Mouse (Mus musculus): ENCODE results near the gene Echs1. TPM values are rescaled to one million over a fixed set of nuclear protein-coding genes. Genes with fewer than 3 reads are reported as not detected.
A peak's percentile ranks its signal among the peaks of the same experiment; 100 is the strongest.

Gene Echs1
- polyA plus RNA-seq, 1 experiment from 2014 or later = 162 TPM

- 9% methylated on average over 11 of the region's 11 CpGs for WGBS
Measured at GRCm38 (mm10) chr7:140062307-140062706, 54.0 kb downstream of the Echs1 start.

GRCm38 (mm10) chr7:140061832-140062130, 54.5 kb downstream of the Echs1 start:
- Histone ChIP-seq H3K4me2 (ENCODE audit: low read depth) (peak overlapping the region; percentile 68), H3K27ac (ENCODE audit: low read depth, low read length) (peak overlapping the region; percentile 77), H3K4me3 (ENCODE audit: low read depth, low read length) (no peak overlapping the region; the same call in 1 of the 2 replicates), H3K36me3 (ENCODE audit: control insufficient read depth, insufficient read depth, low read length) (no peaks in the 10 kb centered on the region), H3K9me3 (ENCODE audit: control insufficient read depth, low read length) (no peaks in the 10 kb centered on the region), H3K4me1 (ENCODE audit: control insufficient read depth, insufficient read depth, low read length) (peaks cover 45% of the 10 kb centered on the region), H3K27me3 (ENCODE audit: control insufficient read depth, insufficient read depth, low read length) (0 out of 2 replicates have a peak, but pooled peaks cover 5% of the 10 kb centered on the region), H3K9ac (ENCODE audit: low read length) (peak overlapping the region; percentile 52; the same call in 1 of the 2 replicates)
- DNase-seq (ENCODE audit: low spot score) (no peak), ATAC-seq (ENCODE audit: insufficient read depth, low FRiP score, low TSS enrichment) (no peak; the same call in 1 of the 2 replicates)
- WGBS = under 1% methylated on average over 6 of the region's 6 CpGs

More at GRCm38 (mm10) chr7:140062307-140062706, 54.0 kb downstream of the Echs1 start:
- Histone ChIP-seq H3K9me3 (ENCODE audit: control insufficient read depth, low read length) (no peaks in the 10 kb centered on the region), H3K9ac (ENCODE audit: low read length) (no peak overlapping the region), H3K4me3 (ENCODE audit: low read depth, low read length) (no peak overlapping the region), H3K4me1 (ENCODE audit: control insufficient read depth, insufficient read depth, low read length) (peaks cover 40% of the 10 kb centered on the region), H3K27ac (ENCODE audit: low read depth, low read length) (peak overlapping the region; percentile 77), H3K4me2 (ENCODE audit: low read depth) (peak overlapping the region; percentile 19; the same call in 1 of the 2 replicates), H3K36me3 (ENCODE audit: control insufficient read depth, insufficient read depth, low read length) (no peaks in the 10 kb centered on the region), H3K27me3 (ENCODE audit: control insufficient read depth, insufficient read depth, low read length) (0 out of 2 replicates have a peak, but pooled peaks cover 5% of the 10 kb centered on the region)
- ATAC-seq (ENCODE audit: insufficient read depth, low FRiP score, low TSS enrichment) = no peak
- peak; percentile 77 for DNase-seq (ENCODE audit: low spot score)

GRCm38 (mm10) chr7:140060936-140061831, 55.1 kb downstream of the Echs1 start:
- peak overlapping the region; percentile 77 for H3K27ac ChIP-seq (ENCODE audit: low read depth, low read length)
- WGBS = under 1% methylated on average over 47 of the region's 47 CpGs
- peak overlapping the region; percentile 52 for H3K9ac ChIP-seq (ENCODE audit: low read length)
- DNase-seq (ENCODE audit: low spot score) = peak; percentile 92
- H3K4me1 ChIP-seq (ENCODE audit: control insufficient read depth, insufficient read depth, low read length) = peaks cover 46% of the 10 kb centered on the region
- H3K4me3 ChIP-seq (ENCODE audit: low read depth, low read length) = peak overlapping the region; percentile 28
- peak overlapping the region; percentile 68 for H3K4me2 ChIP-seq (ENCODE audit: low read depth)
- 0 out of 2 replicates have a peak, but pooled peaks cover 5% of the 10 kb centered on the region for H3K27me3 ChIP-seq (ENCODE audit: control insufficient read depth, insufficient read depth, low read length)
- ATAC-seq (ENCODE audit: insufficient read depth, low FRiP score, low TSS enrichment) = peak; percentile 65
- H3K9me3 ChIP-seq (ENCODE audit: control insufficient read depth, low read length) = no peaks in the 10 kb centered on the region
- H3K36me3 ChIP-seq (ENCODE audit: control insufficient read depth, insufficient read depth, low read length) = no peaks in the 10 kb centered on the region

GRCm38 (mm10) chr7:140059601-140060000, 56.7 kb downstream of the Echs1 start:
- 16% methylated on average over 4 of the region's 4 CpGs for WGBS
- Histone ChIP-seq H3K4me3 (ENCODE audit: low read depth, low read length) (no peak overlapping the region), H3K9me3 (ENCODE audit: control insufficient read depth, low read length) (no peaks in the 10 kb centered on the region), H3K27me3 (ENCODE audit: control insufficient read depth, insufficient read depth, low read length) (0 out of 2 replicates have a peak, but pooled peaks cover 5% of the 10 kb centered on the region), H3K4me2 (ENCODE audit: low read depth) (peak overlapping the region; percentile 24), H3K36me3 (ENCODE audit: control insufficient read depth, insufficient read depth, low read length) (no peaks in the 10 kb centered on the region), H3K4me1 (ENCODE audit: control insufficient read depth, insufficient read depth, low read length) (peaks cover 46% of the 10 kb centered on the region), H3K27ac (ENCODE audit: low read depth, low read length) (0 out of 2 replicates have a peak overlapping the region, but pooled peaks have one; percentile 39), H3K9ac (ENCODE audit: low read length) (no peak overlapping the region; the same call in 1 of the 2 replicates)
- ATAC-seq (ENCODE audit: insufficient read depth, low FRiP score, low TSS enrichment) (no peak), DNase-seq (ENCODE audit: low spot score) (no peak)

GRCm38 (mm10) chr7:140058528-140058927, 57.7 kb downstream of the Echs1 start:
- no peak for ATAC-seq (ENCODE audit: insufficient read depth, low FRiP score, low TSS enrichment)
- 0 out of 2 replicates have a peak, but pooled peaks cover 5% of the 10 kb centered on the region for H3K27me3 ChIP-seq (ENCODE audit: control insufficient read depth, insufficient read depth, low read length)
- peak overlapping the region; percentile 62 for H3K9ac ChIP-seq (ENCODE audit: low read length)
- H3K4me3 ChIP-seq (ENCODE audit: low read depth, low read length) = peak overlapping the region; percentile 34
- WGBS = 8% methylated on average over 7 of the region's 7 CpGs
- H3K4me1 ChIP-seq (ENCODE audit: control insufficient read depth, insufficient read depth, low read length) = peaks cover 46% of the 10 kb centered on the region
- H3K36me3 ChIP-seq (ENCODE audit: control insufficient read depth, insufficient read depth, low read length) = no peaks in the 10 kb centered on the region
- H3K27ac ChIP-seq (ENCODE audit: low read depth, low read length) = peak overlapping the region; percentile 98
- H3K9me3 ChIP-seq (ENCODE audit: control insufficient read depth, low read length) = no peaks in the 10 kb centered on the region
- no peak for DNase-seq (ENCODE audit: low spot score)
- H3K4me2 ChIP-seq (ENCODE audit: low read depth) = peak overlapping the region; percentile 67

- peak overlapping the region; percentile 67 for H3K4me2 ChIP-seq (ENCODE audit: low read depth)
- H3K36me3 ChIP-seq (ENCODE audit: control insufficient read depth, insufficient read depth, low read length) = no peaks in the 10 kb centered on the region
- WGBS = 2% methylated on average over 53 of the region's 53 CpGs
- DNase-seq (ENCODE audit: low spot score) (peak; percentile 94), ATAC-seq (ENCODE audit: insufficient read depth, low FRiP score, low TSS enrichment) (peak; percentile 75)
- no peaks in the 10 kb centered on the region for H3K9me3 ChIP-seq (ENCODE audit: control insufficient read depth, low read length)
- H3K27ac ChIP-seq (ENCODE audit: low read depth, low read length) = peak overlapping the region; percentile 98
- 0 out of 2 replicates have a peak, but pooled peaks cover 5% of the 10 kb centered on the region for H3K27me3 ChIP-seq (ENCODE audit: control insufficient read depth, insufficient read depth, low read length)
- H3K4me1 ChIP-seq (ENCODE audit: control insufficient read depth, insufficient read depth, low read length) = peaks cover 46% of the 10 kb centered on the region
- H3K9ac ChIP-seq (ENCODE audit: low read length) = peak overlapping the region; percentile 62
- peak overlapping the region; percentile 34 for H3K4me3 ChIP-seq (ENCODE audit: low read depth, low read length)
Measured at GRCm38 (mm10) chr7:140057413-140058407, 58.6 kb downstream of the Echs1 start.

Other genes with a start within 250 kb of the Echs1 start
- 1.2 TPM in 2 replicates for gene Kndc1, start 221.8 kb downstream of the Echs1 start, polyA plus RNA-seq (2014; fragmentation: Nextera tagmentation; extraction: Ambion mirVana)
- not detected in 2 replicates for gene Utf1, start 172.7 kb downstream of the Echs1 start, polyA plus RNA-seq (2014; fragmentation: Nextera tagmentation; extraction: Ambion mirVana)
- gene 6430531B16Rik, start 137.7 kb downstream of the Echs1 start, polyA plus RNA-seq (2014; fragmentation: Nextera tagmentation; extraction: Ambion mirVana) = 0.51 TPM in 1 of 2 replicates, not detected in the other
- gene Adam8, start 123.9 kb downstream of the Echs1 start, polyA plus RNA-seq (2014; fragmentation: Nextera tagmentation; extraction: Ambion mirVana) = 2.0 and 3.0 TPM in 2 replicates
- gene Zfp511, start 80.1 kb downstream of the Echs1 start, polyA plus RNA-seq (2014; fragmentation: Nextera tagmentation; extraction: Ambion mirVana) = 39.6 and 47.7 TPM in 2 replicates
- 73.9 and 83.4 TPM in 2 replicates for gene Tubgcp2, start 79.8 kb downstream of the Echs1 start, polyA plus RNA-seq (2014; fragmentation: Nextera tagmentation; extraction: Ambion mirVana)
- gene Msx3, start 67.4 kb downstream of the Echs1 start, polyA plus RNA-seq (2014; fragmentation: Nextera tagmentation; extraction: Ambion mirVana) = 93.7 and 103 TPM in 2 replicates
- 9.4 and 11.4 TPM in 2 replicates for gene Caly, start 33.9 kb downstream of the Echs1 start, polyA plus RNA-seq (2014; fragmentation: Nextera tagmentation; extraction: Ambion mirVana)
- gene Prap1, start 23.1 kb downstream of the Echs1 start, polyA plus RNA-seq (2014; fragmentation: Nextera tagmentation; extraction: Ambion mirVana) = not detected in 2 replicates
- 12.8 and 13.1 TPM in 2 replicates for gene Fuom, start 14.0 kb downstream of the Echs1 start, polyA plus RNA-seq (2014; fragmentation: Nextera tagmentation; extraction: Ambion mirVana)
- gene Paox, start 677 bp downstream of the Echs1 start, polyA plus RNA-seq (2014; fragmentation: Nextera tagmentation; extraction: Ambion mirVana) = 15.6 and 16.1 TPM in 2 replicates
- 19.5 and 21.7 TPM in 2 replicates for gene Mtg1, start 21.1 kb upstream of the Echs1 start, polyA plus RNA-seq (2014; fragmentation: Nextera tagmentation; extraction: Ambion mirVana)
- gene Sprn, start 38.4 kb upstream of the Echs1 start, polyA plus RNA-seq (2014; fragmentation: Nextera tagmentation; extraction: Ambion mirVana) = 0.72 and 1.2 TPM in 2 replicates
- not detected in 2 replicates for gene Olfr522, start 48.3 kb upstream of the Echs1 start, polyA plus RNA-seq (2014; fragmentation: Nextera tagmentation; extraction: Ambion mirVana)
- gene Olfr523, start 56.7 kb upstream of the Echs1 start, polyA plus RNA-seq (2014; fragmentation: Nextera tagmentation; extraction: Ambion mirVana) = not detected in 2 replicates
- not detected in 2 replicates for gene Olfr524, start 89.5 kb upstream of the Echs1 start, polyA plus RNA-seq (2014; fragmentation: Nextera tagmentation; extraction: Ambion mirVana)
- not detected in 2 replicates for gene Cd163l1, start 101.8 kb upstream of the Echs1 start, polyA plus RNA-seq (2014; fragmentation: Nextera tagmentation; extraction: Ambion mirVana)
- not detected in 2 replicates for gene 5830411N06Rik, start 130.8 kb upstream of the Echs1 start, polyA plus RNA-seq (2014; fragmentation: Nextera tagmentation; extraction: Ambion mirVana)
- gene Olfr525, start 204.4 kb upstream of the Echs1 start, polyA plus RNA-seq (2014; fragmentation: Nextera tagmentation; extraction: Ambion mirVana) = not detected in 2 replicates
- gene Olfr527, start 217.5 kb upstream of the Echs1 start, polyA plus RNA-seq (2014; fragmentation: Nextera tagmentation; extraction: Ambion mirVana) = not detected in 2 replicates
- not detected in 2 replicates for gene Olfr60, start 245.2 kb upstream of the Echs1 start, polyA plus RNA-seq (2014; fragmentation: Nextera tagmentation; extraction: Ambion mirVana)

Measured in neural tube, embryonic 11.5 days (tissue).